Mouse (Mus musculus): ENCODE measurements around the gene Ptpn11. TPM values are rescaled to one million over a fixed set of nuclear protein-coding genes. Genes with fewer than 3 reads are reported as not detected.
A peak's percentile ranks its signal among the peaks of the same experiment; 100 is the strongest.

The Ptpn11 gene
- total and polyA plus RNA-seq, 2 experiments from 2014 or later = 27.9 to 47.5 TPM

GRCm38 (mm10) chr5:121100095-121100494 is 91.1 kb downstream of the Ptpn11 start:
- Histone ChIP-seq H3K4me2 (ENCODE audit: low read depth, low read length) (no peak overlapping the region), H3K4me3 (ENCODE audit: low read length) (no peak overlapping the region), H3K4me1 (ENCODE audit: insufficient read depth, low read length) (no peaks in the 10 kb centered on the region), H3K9me3 (ENCODE audit: low read length) (no peaks in the 10 kb centered on the region), H3K9ac (replicated peaks; ENCODE audit: low read length) (no peak overlapping the region), H3K27ac (no peak overlapping the region), H3K36me3 (ENCODE audit: insufficient read depth, low read length) (no peaks in the 10 kb centered on the region), H3K27me3 (ENCODE audit: insufficient read depth, low read length) (no peaks in the 10 kb centered on the region)
- ATAC-seq (no peak), DNase-seq (ENCODE audit: low spot score) (no peak)
- no peak for TF ChIP-seq CTCF (IDR thresholded peaks at IDR 0.05; ENCODE audit: low read depth)
- WGBS = 47% methylated on average over 2 of the region's 2 CpGs

GRCm38 (mm10) chr5:121097970-121098369 is 93.2 kb downstream of the Ptpn11 start:
- H3K9ac ChIP-seq (replicated peaks; ENCODE audit: low read length) = no peak overlapping the region
- H3K9me3 ChIP-seq (ENCODE audit: low read length) = no peaks in the 10 kb centered on the region
- DNase-seq (ENCODE audit: low spot score) = no peak
- no peak overlapping the region for H3K27ac ChIP-seq
- H3K36me3 ChIP-seq (ENCODE audit: insufficient read depth, low read length) = no peaks in the 10 kb centered on the region
- no peak overlapping the region for H3K4me2 ChIP-seq (ENCODE audit: low read depth, low read length)
- ATAC-seq = no peak
- no peak overlapping the region for H3K4me3 ChIP-seq (ENCODE audit: low read length)
- 80% methylated on average over 4 of the region's 4 CpGs for WGBS
- no peaks in the 10 kb centered on the region for H3K27me3 ChIP-seq (ENCODE audit: insufficient read depth, low read length)
- TF ChIP-seq CTCF (IDR thresholded peaks at IDR 0.05; ENCODE audit: low read depth) = no peak
- H3K4me1 ChIP-seq (ENCODE audit: insufficient read depth, low read length) = no peaks in the 10 kb centered on the region

- H3K36me3 ChIP-seq (ENCODE audit: insufficient read depth, low read length) = no peaks in the 10 kb centered on the region
- TF ChIP-seq CTCF (IDR thresholded peaks at IDR 0.05; ENCODE audit: low read depth) = no peak
- no peaks in the 10 kb centered on the region for H3K4me1 ChIP-seq (ENCODE audit: insufficient read depth, low read length)
- H3K27ac ChIP-seq = no peak overlapping the region
- H3K4me3 ChIP-seq (ENCODE audit: low read length) = no peak overlapping the region
- H3K9ac ChIP-seq (replicated peaks; ENCODE audit: low read length) = no peak overlapping the region
- H3K4me2 ChIP-seq (ENCODE audit: low read depth, low read length) = no peak overlapping the region
- ATAC-seq = no peak
- no peaks in the 10 kb centered on the region for H3K9me3 ChIP-seq (ENCODE audit: low read length)
- H3K27me3 ChIP-seq (ENCODE audit: insufficient read depth, low read length) = no peaks in the 10 kb centered on the region
- DNase-seq (ENCODE audit: low spot score) = no peak
- WGBS = 91% methylated on average over 5 of the region's 5 CpGs
These were observed 94.5 kb downstream of the Ptpn11 start for GRCm38 (mm10) chr5:121096744-121097143.

- DNase-seq (ENCODE audit: low spot score) (no peak), ATAC-seq (no peak)
- TF ChIP-seq CTCF (IDR thresholded peaks at IDR 0.05; ENCODE audit: low read depth) = 0 out of 2 replicates have a peak, but pooled peaks have one; percentile 12
- Histone ChIP-seq H3K36me3 (ENCODE audit: insufficient read depth, low read length) (no peaks in the 10 kb centered on the region), H3K9me3 (ENCODE audit: low read length) (no peaks in the 10 kb centered on the region), H3K27ac (no peak overlapping the region), H3K9ac (replicated peaks; ENCODE audit: low read length) (no peak overlapping the region), H3K27me3 (ENCODE audit: insufficient read depth, low read length) (no peaks in the 10 kb centered on the region), H3K4me2 (ENCODE audit: low read depth, low read length) (no peak overlapping the region), H3K4me3 (ENCODE audit: low read length) (no peak overlapping the region), H3K4me1 (ENCODE audit: insufficient read depth, low read length) (no peaks in the 10 kb centered on the region)
- WGBS = 65% methylated on average over 3 of the region's 3 CpGs
These were observed 97.9 kb downstream of the Ptpn11 start for GRCm38 (mm10) chr5:121093281-121093680.

- Histone ChIP-seq H3K4me1 (ENCODE audit: insufficient read depth, low read length) (no peaks in the 10 kb centered on the region), H3K27me3 (ENCODE audit: insufficient read depth, low read length) (no peaks in the 10 kb centered on the region), H3K27ac (peak overlapping the region; percentile 52), H3K36me3 (ENCODE audit: insufficient read depth, low read length) (no peaks in the 10 kb centered on the region), H3K9ac (replicated peaks; ENCODE audit: low read length) (no peak overlapping the region), H3K4me3 (ENCODE audit: low read length) (no peak overlapping the region), H3K9me3 (ENCODE audit: low read length) (no peaks in the 10 kb centered on the region), H3K4me2 (ENCODE audit: low read depth, low read length) (no peak overlapping the region)
- ATAC-seq (peak; percentile 93), DNase-seq (ENCODE audit: low spot score) (peak; percentile 85)
- TF ChIP-seq CTCF (IDR thresholded peaks at IDR 0.05; ENCODE audit: low read depth) = no peak
- 27% methylated on average over 7 of the region's 7 CpGs for WGBS
These were observed 101.5 kb downstream of the Ptpn11 start for GRCm38 (mm10) chr5:121089660-121090059.

GRCm38 (mm10) chr5:121087733-121088132 is 103.5 kb downstream of the Ptpn11 start:
- no peak for TF ChIP-seq CTCF (IDR thresholded peaks at IDR 0.05; ENCODE audit: low read depth)
- Histone ChIP-seq H3K36me3 (ENCODE audit: insufficient read depth, low read length) (no peaks in the 10 kb centered on the region), H3K27ac (no peak overlapping the region), H3K27me3 (ENCODE audit: insufficient read depth, low read length) (no peaks in the 10 kb centered on the region), H3K4me3 (ENCODE audit: low read length) (no peak overlapping the region), H3K4me1 (ENCODE audit: insufficient read depth, low read length) (no peaks in the 10 kb centered on the region), H3K9me3 (ENCODE audit: low read length) (no peaks in the 10 kb centered on the region), H3K4me2 (ENCODE audit: low read depth, low read length) (no peak overlapping the region), H3K9ac (replicated peaks; ENCODE audit: low read length) (no peak overlapping the region)
- DNase-seq (ENCODE audit: low spot score) = no peak
- no peak for ATAC-seq
- WGBS = 60% methylated on average over 7 of the region's 7 CpGs

- no peak for TF ChIP-seq CTCF (IDR thresholded peaks at IDR 0.05; ENCODE audit: low read depth)
- ATAC-seq (no peak), DNase-seq (ENCODE audit: low spot score) (no peak)
- Histone ChIP-seq H3K27me3 (ENCODE audit: insufficient read depth, low read length) (no peaks in the 10 kb centered on the region), H3K4me3 (ENCODE audit: low read length) (no peak overlapping the region), H3K27ac (no peak overlapping the region), H3K9me3 (ENCODE audit: low read length) (no peaks in the 10 kb centered on the region), H3K4me1 (ENCODE audit: insufficient read depth, low read length) (no peaks in the 10 kb centered on the region), H3K36me3 (ENCODE audit: insufficient read depth, low read length) (no peaks in the 10 kb centered on the region), H3K9ac (replicated peaks; ENCODE audit: low read length) (no peak overlapping the region), H3K4me2 (ENCODE audit: low read depth, low read length) (no peak overlapping the region)
- WGBS = 83% methylated on average over 7 of the region's 7 CpGs
These were observed 108.6 kb downstream of the Ptpn11 start for GRCm38 (mm10) chr5:121082605-121083004.
